Mouse (Mus musculus) 3134 (cell line): ENCODE data around the gene Ptprb.

Experiments used
- DNase-seq: peaks from one replicate; pipeline ENCODE4 v3.0.0-alpha.2; 2011; ENCODE audit warnings: low spot score; ENCODE audit not compliant: insufficient read length; ENCODE audit errors: extremely low read depth

Gene Ptprb

DNA sequence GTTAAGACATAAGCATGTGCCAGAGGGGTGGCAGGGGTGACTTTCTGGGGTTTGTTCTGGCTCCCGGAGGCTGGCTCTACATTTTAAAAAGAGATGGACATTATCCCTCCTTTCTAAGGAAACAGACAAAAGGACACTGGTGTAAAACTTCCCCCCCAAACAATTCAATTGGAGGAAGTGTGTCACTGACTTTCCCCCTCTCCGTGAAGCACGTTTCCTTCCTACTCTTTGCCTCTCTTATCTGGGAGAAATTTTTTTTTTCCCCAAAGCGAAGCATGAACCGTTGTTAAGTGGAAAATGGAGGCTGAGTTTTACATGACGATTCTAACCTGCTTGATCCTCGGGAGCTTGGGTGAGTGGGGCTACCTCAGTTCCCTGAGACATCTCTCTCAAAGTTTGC, at the start of gene Ptprb:
TSS of gene Ptprb (plus strand) at position 244 of the 400 bp plus-strand sequence.
- no peak for DNase-seq

DNA sequence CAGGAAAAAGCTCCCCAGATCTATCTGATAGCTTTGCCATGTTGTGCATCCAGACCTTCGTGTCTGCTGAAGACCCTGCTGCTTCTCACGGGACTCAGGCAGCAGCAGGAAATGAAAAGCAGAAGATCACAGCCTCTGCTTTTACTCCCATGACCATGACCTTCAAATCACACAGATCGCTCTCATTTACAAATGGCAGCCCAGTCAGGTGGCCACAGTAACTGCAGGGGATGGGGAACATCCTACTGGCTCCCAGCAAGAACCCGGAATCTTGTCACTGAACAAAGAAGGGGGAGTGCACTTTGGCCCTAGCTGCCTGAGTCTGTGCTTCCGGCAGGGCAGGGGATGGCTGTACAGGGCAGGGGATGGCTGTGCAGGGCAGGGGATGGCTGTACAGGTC, 40.0 kb upstream of the Ptprb start:
- no peak for DNase-seq

DNA sequence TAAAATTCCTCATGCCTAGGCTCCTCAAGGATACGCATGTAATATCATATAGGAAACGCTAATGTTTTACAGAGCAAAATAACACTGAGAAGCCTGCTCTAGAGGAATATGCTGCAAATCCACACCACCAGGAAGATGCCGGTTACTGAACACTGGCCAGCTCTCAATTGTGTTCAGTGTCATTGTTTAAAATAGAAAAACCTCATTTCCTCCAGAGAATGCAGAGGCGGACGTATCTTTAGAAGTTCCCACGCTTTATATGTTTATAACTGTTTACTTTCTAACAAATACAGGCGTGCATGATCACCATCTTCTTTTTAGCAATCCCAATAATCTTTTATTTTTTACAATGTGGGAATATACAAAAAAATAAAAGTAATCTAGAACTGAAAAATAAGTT, 33.1 kb upstream of the Ptprb start:
- no peak for DNase-seq

DNA sequence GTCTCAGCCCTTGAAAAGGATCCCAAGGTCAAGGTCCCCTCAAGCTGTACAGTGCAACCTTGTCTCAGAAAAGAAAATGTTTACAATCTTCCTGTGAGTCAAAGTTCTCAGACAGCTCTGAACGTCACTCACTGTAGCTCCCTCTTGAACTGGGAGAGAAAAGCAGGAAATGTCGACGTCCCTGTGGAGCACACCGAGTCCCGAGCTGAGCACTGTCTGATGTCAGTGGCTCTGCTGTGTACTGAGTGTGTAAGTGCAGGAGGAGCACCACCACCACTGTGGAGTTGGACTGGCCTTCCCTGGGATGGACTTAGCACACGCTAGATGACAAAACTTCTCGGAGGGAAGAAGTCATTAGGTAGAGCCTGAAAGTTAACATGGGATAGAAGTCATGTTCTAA, 31.9 kb upstream of the Ptprb start:
- no peak for DNase-seq

GRCm38 (mm10) chr10:116245632-116246031, 29.7 kb upstream of the Ptprb start:
- DNase-seq = no peak

DNA sequence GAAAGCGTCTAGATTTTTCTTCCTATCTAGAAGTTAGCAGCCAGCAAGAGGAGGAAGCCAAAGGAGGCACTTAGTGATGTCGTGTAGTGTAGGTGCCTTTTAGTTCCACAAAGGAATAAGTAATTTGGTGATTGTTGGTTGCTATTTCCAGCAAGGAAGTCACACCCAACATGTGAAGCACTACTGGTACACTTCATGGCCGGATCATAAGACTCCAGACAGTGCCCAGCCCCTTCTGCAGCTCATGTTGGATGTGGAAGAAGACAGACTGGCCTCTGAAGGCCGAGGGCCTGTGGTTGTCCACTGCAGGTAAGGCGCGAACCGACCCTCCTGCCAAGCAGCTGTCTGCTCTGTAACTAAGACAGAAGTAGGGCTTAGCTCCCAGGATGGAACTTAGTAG, 22.7 kb upstream of the Ptprb start:
- DNase-seq = no peak

DNA sequence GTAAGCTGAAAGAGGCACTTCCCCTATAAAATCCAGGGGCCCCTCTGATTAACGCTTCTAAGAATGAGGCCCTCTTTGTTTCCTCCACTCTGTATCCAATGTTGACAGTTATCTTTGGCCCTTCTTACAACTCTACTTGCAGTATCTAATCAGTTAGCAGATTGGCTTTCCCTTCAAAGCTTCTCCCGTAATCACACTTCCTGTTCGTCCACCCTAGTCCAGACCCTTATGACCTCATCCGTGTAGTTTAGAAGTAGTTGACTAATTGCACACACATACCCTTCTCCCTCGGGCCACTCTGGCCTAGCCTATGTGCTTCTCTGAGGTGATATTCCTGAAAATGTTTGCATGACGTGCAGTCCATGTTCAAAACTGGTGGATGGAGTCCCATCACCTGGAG, 21.4 kb upstream of the Ptprb start:
- DNase-seq = no peak

DNA sequence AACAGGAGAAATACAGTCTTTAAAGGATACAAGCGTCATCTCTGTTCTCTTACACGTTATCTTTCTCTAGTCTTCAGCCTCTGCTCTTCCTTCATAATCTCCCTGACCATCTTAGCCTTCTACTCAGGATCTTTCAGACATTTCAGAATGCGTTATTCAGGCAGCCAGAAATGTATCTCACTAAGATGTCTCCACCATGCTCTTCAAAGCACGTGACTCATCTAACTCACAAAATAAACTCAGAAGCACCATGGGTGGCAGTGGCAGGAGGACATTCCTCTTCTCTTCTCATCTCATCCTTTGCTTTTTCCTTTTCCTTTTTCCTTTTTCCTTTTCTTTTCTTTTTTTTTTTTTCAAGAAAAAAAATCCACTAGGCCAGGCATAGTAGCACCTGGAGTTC, 16.0 kb upstream of the Ptprb start:
- no peak for DNase-seq

GRCm38 (mm10) chr10:116260658-116261433, 14.5 kb upstream of the Ptprb start:
- peak; percentile 49 for DNase-seq

GRCm38 (mm10) chr10:116261559-116261958, 13.8 kb upstream of the Ptprb start:
- no peak for DNase-seq

DNA sequence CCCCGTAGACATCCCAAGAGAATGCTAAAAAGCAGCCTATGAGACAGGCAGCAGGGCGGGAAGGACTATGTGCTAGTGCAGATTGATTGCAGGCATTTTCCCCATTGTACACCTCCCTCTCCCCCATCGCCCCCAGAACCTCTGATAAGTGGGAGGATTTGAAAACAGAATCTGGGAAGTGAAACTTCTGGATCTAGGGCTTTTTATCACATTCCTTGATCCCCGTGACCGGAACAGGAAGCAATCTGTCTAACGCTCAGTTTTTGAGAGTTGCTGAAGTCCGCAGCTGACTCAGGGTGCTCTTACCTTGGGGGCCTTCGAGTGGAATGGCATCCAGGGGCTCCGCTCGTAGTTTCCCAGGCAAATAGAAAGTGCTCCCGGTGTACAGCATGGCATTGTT, 10.8 kb upstream of the Ptprb start:
- DNase-seq = no peak

DNA sequence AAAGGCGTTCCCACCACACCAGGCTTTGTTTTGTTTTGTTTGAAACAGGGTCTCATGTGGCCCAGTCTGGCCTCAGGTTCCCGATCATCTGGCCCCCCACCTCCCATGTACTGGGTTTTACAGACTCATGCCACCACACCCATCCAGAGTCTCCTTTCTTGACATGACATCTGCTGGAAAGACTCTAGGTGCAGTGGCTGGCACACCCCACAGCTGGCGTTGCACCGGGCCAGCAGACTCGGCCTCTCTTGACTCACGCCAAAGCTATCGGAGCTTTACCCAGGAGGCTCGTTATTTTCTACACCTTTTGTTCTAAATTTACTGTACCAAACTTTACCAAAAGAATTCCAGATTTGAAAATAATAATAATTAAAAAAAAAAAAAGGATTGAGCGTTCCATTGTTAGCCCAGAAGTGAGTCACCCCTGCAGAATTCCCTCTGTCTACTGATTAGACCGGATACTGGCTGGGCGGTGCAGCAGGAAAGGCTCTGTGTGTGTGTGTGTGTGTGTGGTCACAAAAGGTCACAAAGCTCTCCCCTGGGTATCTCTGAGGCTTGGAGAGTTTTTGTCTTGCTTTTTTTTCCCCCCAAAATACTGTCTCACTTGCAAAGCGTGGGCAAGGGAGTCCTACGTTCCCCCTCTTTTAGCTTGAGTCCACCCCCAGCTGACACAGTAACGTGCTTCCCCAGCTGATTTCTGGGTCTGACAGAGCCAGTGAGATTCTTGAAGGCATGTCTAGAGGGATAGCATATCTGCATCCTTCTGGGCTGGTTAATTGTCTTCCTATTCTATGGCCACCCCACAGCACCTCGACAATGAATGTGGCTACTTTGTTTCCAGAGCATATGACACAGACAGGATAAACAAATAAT, 8.5 kb upstream of the Ptprb start:
- peak; percentile 48 for DNase-seq

DNA sequence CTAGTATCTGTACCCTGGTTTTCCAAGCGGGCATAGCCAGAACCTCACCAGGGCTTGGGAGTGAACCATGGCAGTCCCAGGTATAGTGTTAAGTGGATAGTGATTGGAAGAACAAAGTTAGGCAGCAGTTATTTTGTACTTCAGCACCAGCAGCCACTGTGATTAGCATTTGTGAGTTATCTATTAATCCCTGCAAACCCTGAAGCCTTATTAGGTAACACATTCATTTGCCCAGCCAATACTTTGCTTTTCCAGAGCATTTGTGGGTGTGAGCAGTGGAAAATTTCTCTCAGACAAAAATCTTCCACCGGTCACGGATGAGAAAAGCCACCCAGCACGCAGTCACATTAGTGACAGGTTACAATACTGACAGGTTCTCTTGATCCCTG, 7.9 kb upstream of the Ptprb start:
- DNase-seq = no peak

GRCm38 (mm10) chr10:116268343-116268742, 7.0 kb upstream of the Ptprb start:
- peak; percentile 19 for DNase-seq

DNA sequence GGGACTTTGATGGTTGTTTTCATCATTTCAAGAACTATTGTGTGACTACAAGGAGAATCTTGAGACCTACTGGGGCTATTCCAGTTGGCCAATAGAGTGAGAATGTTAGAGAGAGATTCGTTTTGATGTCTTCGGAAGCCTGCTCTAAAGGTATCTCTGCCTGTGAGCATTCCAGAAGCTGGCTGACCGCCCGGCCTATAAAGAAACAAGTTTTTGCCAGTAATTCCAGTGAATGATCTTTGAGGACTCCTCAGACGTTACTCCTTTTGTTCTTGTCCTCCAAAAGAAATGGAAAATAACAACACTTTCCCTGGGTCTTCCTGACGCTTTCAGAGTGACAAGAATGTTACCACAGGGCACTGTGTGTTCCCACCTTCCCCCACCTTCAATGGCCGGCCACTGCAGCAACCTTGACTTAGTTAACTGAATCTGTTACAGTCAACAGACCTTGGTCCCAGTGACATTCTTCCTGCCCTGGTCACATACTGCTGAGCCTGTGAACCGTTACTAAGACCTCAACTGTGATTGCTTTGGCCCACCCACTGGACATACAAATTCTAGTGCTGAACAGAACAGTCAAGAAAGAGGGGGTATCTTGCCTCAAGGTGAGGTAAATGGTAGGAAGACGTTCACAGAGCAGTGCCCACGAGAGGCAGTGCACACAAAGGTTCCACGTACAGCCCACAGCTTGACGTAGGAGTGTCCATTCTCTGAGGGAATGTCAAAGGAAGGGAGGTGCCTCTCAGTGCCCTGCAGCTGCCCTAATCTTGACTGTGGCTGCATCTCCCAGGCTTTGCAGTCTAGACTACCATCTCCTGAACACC, 4.5 kb upstream of the Ptprb start:
- no peak for DNase-seq

GRCm38 (mm10) chr10:116271470-116271915, 3.8 kb upstream of the Ptprb start:
- DNase-seq = no peak

- DNase-seq = no peak
Observed at GRCm38 (mm10) chr10:116272156-116272555, 3.2 kb upstream of the Ptprb start.

- no peak for DNase-seq
Observed at GRCm38 (mm10) chr10:116286697-116287344, 11.5 kb downstream of the Ptprb start.

DNA sequence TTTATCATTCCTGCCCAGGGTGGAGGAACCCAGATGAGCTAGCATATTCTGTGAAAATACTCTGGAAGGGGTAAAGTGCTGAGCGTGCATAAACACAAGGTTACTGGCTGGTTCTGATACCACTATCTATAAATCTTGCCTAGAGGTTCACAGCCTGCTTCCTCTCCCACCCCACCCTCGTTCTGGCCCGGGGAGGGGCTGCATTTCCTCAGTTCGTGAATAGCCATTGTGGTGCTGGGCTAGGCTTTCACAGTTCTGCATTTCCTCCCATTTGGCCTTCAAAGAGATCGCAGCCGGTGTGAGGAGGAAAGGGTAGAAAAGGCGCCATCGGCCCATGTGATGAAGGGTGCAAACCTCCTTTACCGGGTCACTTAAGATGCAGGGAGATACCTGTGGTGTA, 12.8 kb downstream of the Ptprb start:
- DNase-seq = no peak

- DNase-seq = no peak
Observed at GRCm38 (mm10) chr10:116290483-116290882, 15.2 kb downstream of the Ptprb start.
